Mouse (Mus musculus) ES-Bruce4 (cell line): ENCODE results near the gene E130308A19Rik.

ENCODE experiments used
- CTCF ChIP-seq: IDR thresholded peaks from one replicate; pipeline ENCODE4 v1.8.1; 2011; ENCODE audit warnings: low read depth, low read length
- EP300 ChIP-seq: IDR thresholded peaks from 2 replicates; pipeline ENCODE4 v1.6.1; 2011; ENCODE audit warnings: low read depth, low read length; ENCODE audit not compliant: insufficient read depth
- POLR2A ChIP-seq: IDR thresholded peaks from one replicate; pipeline ENCODE4 v1.8.1; 2011; ENCODE audit warnings: low read length; ENCODE audit not compliant: insufficient read depth

DNA sequence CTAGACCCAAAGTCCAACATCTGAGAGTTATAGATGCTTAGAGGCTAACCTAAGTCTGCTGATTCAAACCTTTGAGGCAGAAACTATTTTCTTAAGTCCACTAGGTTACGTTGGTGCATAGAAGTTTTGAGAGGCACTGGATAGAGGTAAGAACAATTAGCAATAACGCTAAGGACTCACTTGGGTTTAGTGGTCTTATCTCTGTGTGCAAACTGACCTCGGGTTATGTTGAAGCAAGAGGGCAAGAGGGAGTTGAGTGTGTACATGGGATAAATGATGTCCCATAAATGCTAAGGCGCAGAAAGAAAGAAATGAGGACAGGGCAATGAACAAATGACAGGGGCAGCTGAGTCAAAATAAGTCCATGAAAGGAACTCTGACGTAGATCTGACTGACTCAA, 23.1 kb downstream of the E130308A19Rik start:
- TF ChIP-seq POLR2A (no peak), CTCF (no peak), EP300 (no peak)
